Mouse (Mus musculus) kidney, postnatal 10 days (tissue): Measurements from ENCODE around the gene Tmprss9.

Source experiments
- DNase-seq: peaks from one replicate; pipeline ENCODE4 v3.0.0; 2021; ENCODE audit warnings: mixed read lengths

The Tmprss9 gene

DNA sequence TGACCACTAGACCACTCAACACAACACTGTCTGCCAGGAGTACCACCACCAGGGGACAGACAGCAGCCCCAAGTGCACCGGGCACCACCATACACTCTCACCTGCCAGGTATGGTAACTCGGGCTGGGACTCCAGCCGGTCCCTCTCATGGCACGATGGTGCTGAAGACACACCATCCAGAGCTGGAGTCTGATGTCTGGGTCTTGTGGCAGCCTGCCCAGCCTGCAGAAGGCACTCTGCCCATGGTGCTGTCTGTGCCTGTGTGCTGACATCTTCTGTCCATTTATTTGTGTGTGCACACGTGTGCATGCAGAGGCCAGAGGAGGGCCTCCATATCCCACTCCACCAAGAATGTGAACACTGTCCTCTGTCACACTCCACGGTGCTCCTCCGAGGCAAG, 23.5 kb downstream of the Tmprss9 start:
- DNase-seq, result no peak

DNA sequence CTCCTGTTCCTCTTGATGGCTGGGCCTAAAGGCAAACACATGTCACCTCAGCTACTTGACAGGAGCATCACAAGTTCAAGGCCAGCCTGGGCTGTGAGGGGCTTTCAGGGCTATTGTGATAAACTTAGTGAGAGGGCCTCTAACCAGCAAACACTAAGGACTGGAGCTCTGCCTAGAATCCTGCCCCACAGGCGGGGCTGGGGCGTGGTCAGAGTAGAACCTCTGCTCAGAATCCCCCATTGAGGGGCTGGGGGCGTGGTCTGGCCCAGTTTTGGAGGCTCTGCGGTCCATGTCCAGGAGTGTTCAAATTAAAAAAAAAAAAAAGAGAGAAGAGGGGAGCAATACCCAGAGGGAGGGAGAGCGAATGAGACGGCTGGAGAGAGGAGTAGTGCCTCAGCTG, 24.0 kb downstream of the Tmprss9 start:
- DNase-seq, result no peak

DNA sequence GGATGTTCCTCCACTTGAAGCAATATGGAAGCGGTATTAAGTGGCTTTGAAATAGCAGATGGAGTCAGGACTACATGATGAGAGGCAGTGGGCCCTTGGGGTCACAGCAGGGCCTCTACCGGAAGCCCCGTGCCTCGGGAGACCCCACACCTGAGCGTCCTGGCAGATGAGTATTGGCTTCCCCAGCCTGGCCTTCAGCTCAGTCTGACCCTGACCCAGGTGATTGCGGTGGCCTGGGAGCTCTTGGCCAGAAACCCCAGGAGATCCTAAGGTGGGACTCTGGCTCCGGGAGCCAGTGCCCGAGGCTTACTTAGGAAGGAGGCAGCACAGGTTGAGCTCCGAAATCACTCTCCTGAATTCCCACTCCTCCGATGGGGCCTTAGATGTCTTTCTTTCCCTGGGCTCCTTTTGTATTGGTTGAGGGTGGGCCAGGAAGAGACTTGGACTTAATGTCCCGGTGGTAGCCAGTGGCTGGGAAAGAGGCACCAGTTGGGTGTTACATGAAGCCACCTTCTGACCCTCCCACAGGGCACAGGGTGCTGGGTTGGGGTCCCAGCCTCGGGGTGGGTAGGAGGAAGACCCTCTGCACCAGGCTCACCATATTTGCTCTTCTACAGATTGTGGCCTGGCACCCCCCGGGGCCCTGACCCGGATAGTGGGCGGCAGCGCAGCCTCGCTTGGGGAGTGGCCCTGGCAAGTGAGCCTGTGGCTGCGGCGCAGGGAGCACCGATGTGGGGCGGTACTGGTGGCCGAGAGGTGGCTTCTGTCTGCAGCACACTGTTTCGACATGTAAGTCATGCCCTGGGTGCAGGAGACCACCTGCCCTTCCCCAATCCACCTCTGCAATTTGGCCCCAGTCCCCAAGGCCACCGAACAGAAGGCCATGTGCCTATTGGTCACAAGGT, 25.2 kb downstream of the Tmprss9 start:
- DNase-seq, result no peak

DNA sequence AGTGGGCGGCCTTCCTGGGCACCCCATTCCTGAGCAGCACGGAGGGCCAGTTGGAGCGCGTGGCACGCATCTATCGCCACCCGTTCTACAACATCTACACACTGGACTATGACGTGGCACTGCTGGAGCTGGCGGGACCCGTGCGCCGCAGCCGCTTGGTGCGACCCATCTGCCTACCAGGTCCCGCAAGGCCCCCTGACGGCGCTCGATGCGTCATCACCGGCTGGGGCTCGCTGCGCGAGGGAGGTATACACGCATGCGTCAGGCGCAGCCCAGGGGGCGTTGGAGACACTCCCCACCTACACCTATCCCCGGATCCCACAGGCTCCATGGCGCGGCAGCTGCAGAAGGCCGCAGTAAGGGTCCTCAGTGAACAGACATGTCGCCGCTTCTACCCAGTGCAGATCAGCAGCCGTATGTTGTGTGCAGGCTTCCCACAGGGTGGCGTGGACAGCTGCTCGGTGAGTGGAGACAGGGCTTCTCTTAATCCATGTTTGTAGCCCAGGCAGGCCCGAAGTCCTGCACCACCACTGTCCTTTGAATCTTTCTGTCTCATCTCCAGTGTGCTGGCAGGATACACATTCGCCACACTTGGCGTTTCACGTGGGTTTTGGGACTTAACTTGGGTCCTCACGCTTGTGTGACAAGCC, 26.3 kb downstream of the Tmprss9 start:
- DNase-seq, result no peak

DNA sequence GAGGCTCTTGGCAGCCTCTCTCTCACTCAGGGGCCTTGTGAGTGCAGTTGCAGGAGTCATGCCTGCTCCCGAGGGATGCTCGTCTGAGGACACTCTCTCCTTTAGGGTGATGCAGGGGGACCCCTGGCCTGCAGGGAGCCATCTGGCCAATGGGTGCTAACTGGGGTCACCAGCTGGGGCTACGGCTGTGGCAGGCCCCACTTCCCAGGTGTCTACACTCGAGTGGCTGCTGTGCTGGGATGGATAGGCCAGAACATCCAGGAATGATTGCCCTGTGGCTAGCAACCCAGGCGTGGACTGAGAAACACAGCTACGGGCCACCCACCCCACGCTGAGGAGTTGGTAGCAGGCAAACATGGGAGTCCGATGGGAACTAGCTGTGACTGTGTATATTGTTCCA, 27.4 kb downstream of the Tmprss9 start:
- no peak for DNase-seq

DNA sequence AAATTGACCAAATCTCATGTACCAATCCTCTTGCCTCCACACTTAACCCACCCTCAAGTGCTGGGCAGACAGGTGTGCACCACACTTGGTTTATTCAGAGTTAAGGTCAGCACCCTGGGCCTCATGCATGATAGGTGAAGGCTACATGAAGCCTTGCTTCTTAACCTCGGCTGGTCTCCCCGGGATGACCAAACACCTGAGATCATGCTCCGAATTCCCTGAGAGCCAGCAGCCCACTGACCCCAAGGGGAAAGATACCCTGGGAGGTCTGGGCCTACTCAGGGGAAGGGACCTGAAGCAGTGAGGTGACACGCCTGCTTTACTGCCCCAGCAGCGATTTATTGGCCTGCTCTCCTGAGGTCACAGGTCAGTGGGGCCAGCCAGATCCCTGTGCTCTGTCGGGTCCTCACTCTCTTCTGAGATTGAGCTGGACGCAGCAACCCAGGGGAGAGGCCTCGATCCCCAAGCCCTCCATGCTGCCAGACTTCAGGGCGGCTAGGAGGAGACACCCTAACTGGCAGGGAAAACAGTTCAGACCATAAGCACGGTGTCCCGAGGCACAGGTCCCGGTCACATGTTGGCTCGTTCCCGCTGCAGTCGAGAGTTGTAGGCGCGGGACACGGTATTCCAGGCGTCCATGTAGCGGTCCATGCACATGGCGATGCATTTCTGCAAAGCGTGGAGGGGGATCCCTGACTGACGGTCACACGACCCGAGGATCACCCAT, 28.1 kb downstream of the Tmprss9 start:
- no peak for DNase-seq

DNA sequence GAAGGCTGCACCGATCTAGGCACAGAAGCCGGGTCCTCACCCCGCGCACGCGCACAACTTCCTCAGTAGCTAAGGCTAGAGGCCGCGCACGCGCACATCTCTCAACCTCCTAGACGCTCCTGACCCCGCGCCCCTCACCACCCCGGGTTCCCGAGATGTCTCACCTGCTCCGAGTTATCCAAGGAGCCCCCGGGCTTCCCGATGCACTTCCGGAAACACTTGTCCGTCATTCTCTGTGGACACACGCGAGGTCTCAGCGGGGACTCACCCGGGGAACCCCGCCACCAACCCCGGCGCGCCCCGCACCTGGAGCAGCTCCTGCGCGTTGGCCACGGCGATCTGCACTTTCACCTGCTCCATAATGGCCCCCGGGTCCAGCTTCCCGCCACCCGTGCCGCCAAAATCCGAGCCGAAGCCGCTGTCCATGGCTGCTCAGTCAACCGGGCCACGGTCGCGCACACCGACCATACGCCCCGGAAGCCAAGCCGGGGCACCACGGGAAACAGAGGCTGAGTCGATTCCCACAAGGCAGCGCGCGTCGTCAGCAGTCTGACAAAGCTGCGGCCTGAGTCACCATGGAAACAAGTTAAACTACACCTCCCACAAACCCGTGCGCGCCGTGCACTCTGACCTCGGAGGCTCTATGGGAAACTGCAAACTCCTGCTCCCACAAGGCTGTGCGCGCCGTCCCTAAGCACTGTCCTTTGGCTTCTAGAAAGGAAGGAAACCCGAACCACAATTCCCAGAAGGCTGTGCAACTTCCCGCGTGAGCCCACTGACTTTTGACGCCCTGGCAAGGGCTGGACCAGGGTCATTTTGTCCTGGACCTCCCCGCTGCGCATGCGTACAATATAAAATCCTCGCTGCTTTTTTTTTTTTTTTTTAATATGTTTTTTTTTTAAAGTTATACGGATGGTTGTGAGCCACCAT, 28.9 kb downstream of the Tmprss9 start, which contains the start of gene Timm13:
TSS of gene Timm13 (minus strand) at position 652 of the 930 bp plus-strand sequence.
- DNase-seq, result peak; percentile 98

DNA sequence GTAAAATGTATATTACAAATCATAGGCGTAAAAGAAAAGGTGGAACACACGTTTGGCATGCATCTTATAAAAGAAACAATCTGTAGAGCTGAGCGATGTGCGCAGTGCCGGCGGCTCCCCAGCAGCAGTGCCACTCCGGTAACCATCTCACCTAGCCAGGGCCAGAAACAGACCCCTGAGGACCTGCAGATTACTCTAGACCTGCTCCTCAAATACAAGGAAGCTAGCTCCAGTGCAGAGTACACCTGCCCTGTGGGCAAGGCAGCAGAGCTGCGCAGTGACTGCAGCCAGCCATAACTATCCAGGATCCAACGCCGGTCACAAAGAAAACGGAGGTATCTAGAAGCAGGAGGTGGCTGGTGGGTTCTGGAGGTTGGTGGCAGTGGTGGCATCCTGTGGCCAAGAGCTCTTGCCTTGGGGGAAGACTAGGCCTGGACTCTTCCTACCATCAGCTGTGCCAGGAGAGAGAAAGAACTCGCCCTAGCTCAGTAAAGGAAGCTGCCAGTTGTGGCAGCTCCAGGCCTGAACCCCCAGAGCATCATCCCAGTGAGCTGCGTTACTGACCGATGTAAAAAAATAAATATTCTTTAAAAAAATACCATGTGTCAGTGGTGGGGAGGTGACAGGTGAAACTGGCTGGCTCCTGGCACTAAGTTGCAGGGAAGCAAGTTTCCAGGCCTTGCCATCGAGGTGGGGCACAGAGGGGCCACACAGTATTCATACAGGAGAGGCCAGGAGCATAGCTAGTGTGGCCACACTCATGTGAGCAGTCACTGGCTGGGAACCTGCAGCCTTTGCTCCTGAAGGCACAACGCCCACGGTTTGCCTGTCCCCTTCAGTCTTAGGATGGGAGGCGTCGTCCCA, 30.0 kb downstream of the Tmprss9 start:
- DNase-seq, result peak; percentile 28

DNA sequence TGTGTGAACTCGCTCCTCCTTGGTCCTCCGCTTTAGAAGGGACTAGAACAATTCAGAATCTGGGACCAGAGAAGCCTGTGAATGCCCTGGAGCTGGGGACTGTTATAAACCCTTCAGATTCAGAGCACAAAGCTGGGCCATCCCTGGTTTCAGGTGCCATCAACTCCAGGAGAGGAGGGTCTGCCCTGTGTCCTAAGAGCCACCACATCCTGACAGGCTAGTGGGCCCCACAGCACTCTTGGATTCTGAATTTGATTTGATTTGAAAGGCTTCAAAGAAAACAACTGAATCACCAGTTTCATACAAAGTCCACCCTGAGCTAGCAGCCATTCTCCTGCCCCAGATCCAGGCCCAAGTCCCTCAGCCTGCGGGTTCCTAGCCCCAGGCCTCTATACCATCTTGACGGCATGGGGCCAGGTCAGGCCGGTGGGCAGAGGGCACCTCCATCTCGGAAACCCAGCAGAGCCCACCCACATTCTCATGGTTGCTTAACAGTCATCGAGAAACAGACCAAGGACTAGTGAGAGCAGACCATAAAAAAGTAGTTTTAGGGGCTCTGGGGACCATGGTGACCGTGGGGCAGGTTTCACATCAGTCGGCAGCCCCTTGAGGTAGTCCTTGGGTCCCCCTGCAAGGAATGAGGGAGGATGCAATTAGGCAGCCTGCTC, 30.8 kb downstream of the Tmprss9 start:
- DNase-seq, result no peak

DNA sequence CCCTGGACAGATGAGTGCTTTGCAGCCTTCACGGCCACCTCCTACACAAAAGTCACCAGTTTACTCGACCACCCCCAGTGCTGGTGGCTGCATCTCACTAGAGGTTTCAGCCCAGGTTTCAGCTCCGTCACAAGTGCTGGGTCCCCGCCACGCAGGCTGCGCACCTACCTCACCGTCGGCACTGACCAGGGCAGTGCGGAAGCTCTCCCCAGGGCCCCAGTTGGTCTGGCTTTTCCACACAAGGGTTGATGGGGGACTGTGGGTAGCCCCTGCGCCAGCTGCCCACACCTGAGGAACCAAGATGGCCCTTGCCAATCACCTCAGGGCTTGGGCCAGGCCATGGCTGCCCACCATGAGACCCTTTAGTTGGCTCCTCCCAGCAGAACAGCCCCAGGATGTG, 31.6 kb downstream of the Tmprss9 start:
- DNase-seq, result no peak

DNA sequence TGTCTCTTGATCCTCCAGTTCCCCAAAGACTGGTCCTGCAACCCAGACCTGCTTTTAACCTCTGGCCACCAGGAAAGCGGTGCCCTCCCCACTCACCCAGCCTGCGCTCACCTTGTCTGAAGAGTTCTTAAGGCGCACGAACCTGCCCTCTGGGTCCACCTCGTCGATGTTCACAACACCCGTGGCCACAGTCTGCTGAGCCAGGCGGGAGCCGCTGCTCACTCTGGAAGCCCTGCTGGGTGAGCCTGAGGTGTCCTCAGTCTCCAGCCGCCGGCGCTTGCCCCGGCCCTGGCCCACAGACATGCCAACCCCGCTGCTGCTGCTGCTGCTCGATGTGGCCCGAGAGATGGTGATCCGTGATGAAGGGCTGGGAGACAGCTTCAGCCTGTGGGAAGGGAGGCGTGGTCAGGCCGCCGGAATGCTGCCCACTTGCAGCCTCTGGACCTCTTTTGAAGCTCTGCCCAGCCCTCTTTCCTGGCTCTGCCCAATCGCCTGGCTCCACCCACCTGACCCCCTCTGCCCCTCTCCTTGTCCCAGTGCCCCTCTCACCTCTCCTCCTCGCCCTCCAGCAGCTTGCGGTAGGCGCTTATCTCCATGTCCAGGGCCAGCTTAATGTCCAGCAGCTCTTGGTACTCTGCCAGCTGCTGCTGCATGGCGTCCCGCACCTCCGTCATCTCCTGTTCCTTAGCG, 32.5 kb downstream of the Tmprss9 start:
- DNase-seq, result peak; percentile 32

DNA sequence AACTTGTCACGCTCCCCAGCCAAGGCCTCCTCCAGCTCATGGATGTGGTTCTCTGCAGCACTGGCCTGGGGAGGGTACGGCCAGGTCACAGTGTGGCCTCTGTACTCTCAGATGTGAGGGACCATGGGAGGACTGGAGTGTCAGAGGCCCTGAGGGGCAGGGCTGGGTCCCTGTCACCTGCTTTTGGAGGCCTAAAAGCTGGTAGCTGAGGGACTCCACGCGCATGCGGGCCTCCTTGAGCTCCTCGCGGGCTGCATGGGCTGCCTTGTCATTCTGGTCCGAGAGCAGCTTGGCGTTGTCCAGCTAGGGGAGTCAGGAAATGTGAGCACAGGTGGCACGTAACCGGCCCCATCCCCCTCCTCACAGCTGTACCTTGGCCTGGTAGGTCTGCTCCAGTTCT, 33.1 kb downstream of the Tmprss9 start:
- no peak for DNase-seq

DNA sequence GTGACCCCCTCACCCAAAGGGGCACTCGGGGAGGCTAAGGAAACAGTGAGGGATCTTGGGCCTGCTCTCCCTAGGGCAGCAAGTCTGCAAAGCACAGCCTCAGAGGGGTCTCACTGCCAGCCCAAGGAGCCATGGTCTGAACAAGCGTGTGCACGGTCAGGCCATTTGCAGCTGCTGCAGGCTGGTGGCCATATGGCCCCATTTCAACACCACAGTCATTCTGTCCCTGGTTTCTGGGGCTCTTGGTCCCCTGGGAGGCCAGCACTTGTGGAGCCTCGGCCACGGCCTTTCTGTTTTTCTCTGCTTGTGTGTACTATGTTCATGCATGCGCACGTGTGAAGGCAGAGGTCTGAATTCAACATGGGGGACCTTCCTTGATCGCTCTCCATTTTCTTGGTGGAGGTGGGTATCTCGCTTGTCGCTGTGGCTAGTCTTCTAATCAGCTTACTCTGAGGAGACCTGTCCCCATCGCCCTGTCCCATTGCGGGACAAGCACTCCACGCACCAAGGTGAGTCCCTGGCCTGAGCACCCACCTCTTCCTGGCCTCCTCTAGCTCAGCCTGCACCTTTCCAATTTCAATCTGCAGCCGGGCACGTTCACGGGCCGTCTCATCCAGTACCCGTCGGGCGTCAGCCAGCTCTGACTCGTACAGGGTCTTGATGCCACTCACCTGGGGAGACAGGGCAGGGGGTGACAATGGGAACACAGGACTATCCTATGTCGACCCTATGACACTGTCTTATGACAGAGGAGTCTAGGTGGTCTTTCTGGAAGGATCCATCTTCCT, 37.9 kb downstream of the Tmprss9 start:
- no peak for DNase-seq

DNA sequence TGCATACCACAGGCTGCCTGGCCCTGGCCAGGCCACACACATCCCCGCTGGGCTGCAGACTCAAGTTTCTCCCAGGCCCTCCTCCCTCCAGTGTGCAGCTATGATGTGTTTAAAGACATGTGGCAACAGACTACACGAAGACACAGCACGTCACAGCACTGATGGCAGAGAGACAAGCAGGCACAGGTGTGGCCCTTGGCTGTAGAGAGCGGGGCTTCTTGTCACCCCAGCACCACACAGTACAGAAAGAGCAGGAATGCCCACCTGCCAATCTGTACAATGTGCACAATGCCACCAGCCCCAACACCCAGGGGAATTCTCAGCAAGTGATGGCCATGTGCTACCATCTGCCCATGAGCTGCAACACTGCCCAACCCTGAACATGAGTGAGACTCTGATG, 39.7 kb downstream of the Tmprss9 start:
- no peak for DNase-seq

DNA sequence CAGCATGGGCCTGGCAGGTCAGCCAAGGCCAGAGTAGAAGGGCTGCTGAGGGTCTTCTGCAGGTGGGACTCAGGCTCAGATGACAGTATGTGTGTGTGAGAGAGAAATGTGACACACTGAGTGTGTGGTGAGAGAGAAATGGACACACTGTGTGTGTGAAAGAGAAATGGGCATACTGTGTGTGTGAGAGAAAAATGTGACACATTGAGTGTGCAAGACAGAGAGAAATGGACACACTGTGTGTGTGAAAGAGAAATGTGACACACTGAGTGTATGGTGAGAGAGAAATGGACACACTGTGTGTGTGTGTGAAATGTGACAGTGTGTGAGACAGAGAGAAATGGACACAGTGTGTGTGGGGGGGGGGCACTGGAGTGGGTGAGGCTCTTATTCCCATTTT, 40.2 kb downstream of the Tmprss9 start:
- DNase-seq, result no peak

DNA sequence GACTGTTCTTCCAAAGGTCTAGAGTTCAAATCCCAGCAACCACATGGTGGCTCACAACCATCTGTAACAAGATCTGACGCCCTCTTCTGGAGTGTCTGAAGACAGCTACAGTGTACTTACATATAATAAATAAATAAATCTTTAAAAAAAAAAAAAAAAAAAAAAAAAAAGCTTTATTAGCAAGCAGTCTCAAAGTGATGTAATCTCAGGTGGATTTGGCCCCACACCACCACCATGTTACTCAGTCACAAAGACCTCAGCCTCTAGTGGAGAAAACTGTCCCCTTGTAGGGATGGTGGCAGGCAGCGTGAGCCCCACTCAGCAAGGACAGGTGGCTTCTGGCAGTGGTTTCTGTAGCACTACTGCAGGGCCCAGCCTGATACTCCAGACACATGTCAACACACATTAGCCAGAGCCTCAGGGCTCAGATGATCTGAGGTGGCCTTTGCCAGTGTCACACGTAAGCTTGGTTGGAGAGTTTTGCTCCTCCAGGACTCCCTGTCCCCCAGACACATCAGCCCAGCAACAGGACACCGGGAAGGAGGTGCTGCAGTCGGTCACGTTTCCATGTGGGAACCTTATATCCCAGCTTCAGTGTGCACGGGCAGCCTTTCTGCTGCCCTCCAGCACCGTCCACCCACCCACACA, 41.8 kb downstream of the Tmprss9 start:
- DNase-seq, result no peak

DNA sequence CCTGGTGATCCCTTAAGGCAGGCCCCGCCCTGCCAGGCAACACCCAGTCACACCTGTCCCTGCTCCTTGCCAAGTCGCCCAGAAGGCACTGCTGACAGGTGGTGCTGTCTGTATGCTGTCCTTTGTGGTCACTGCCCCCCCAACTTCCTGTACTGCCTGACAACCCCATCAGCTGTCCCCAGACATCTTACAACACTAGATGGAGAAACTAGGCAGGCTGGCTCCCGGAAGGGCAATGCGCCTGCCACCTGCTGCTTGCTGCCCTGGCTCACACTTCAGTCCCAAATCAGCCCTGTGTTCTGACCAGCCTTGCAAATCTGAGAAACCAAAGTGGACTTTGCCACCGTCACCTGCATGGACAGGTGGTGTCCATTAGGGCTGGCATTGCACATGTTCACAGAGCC, 42.6 kb downstream of the Tmprss9 start:
- no peak for DNase-seq

DNA sequence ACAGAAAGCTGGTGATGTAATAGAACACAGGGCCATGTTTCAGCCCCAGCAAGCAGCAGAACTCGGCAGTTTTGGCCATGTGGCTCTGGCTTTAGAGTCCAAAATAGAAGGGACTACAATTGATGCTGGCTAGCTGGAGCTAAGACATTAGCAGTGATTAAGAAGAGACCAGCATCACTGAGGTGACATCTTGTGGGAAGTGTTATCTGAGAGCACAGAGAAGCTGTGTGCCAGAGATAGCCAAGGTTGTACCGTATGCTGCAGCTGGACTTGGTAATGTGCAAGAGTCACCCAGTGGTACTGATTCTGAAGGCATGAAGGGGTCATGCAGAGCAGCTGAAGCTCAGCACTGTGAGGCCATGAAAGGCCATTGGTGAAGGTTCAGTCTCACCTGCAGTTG, 43.6 kb downstream of the Tmprss9 start:
- no peak for DNase-seq

DNA sequence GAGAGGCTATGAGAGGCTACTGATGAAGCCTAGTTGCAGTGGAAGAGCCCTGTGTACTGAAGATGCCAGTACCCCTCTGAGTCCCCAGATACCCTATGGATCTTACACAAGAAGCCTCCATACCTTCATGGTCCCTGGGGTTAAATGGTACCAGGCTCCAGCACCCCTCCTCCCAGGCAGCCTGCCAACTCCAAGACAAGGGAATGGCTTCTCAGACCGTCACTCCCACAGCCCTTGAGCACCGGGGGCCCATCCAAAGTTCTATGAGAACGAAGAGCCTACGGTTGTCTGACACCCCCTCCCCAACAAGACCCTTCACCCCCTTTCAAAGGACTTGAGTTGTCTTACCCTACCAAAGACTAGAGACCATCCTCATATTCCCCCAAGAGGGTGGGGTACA, 44.1 kb downstream of the Tmprss9 start:
- DNase-seq, result no peak
